Mouse (Mus musculus): Measurements from ENCODE around the gene Npepps.
"Not testable (repeated sequence)": the region's sequence is repeated elsewhere in the genome, so short reads cannot be mapped to it uniquely, and the experiment has no call there.

The Npepps gene

DNA sequence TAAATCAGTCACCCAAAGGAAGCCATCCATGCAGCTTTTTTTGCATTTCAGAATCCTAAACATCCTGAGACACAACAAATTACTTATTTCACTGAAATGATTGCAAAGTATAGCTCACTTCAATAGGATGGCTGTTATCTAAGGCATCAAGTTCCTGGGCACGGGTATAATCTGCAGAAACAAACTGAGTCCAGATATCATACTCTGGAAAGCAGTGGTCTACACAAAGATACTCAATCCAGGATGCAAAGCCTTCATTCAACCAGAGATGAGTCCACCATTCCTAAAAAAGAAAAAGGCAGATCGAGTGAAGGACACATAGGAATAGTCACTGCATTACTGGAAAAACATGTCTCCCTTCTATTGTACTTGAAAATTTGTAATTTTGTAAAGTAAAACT is 42.5 kb downstream of the Npepps start:
- no peak for DNase-seq (ENCODE audit: low read depth, low spot score)

DNA sequence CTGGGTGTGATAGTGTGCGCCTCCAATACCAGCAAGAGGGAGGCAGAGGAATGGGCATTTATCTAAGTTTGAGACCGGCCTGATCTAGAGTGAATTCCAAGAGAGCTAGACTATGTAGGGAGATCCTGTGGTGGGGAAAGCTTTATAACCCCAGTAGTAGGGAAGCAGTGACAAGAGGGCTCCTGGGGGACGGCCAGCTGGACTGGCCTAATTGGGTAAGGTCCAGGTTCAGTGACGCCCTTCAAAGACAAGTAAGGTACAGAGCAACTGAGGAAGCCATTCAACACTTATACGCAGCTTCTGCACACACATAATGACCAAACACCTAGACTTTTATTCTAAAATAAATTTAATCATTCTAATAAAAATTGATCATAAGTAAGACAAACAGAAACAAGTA is 48.0 kb downstream of the Npepps start:
- no peak for DNase-seq (ENCODE audit: low read depth, low spot score)

DNA sequence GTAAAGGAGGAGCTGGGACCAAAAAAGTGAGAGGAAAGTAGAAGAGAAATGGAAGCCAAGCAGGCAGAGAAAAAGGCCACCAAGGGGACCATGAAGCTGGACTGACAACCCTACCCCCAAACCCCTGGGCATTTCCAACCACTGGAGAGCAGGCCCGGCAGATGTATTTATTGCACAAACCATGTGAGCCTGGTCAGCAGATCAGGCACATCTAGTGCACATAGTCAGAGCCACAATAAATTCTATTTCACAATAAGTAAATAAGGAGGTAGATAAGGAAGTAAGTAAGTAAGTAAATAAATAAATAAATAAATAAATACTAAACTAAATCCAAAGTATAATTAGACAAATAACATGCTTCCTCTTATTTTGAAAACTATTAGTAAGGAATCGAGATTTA is 51.0 kb downstream of the Npepps start:
- no peak for DNase-seq (ENCODE audit: low read depth, low spot score)

DNA sequence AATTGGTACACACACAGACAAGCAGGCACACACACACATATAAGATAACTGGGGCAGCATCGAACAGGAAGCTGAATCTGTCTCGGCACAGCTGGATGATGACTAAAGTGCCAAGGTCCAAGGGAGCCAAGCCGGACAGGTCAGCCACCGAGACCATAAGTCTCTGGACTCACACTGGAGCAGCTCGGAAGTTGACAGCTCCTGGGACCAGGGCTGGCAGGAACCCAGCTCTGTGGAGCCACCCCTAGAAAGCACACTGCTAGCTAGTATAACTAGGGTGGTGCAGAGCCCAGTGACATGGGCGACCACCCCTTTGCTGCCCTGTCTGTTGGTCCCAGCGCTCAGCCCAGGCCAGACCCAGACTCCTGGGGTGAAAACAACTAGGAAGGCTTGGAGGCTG is 51.5 kb downstream of the Npepps start:
- no peak for DNase-seq (ENCODE audit: low read depth, low spot score)

DNA sequence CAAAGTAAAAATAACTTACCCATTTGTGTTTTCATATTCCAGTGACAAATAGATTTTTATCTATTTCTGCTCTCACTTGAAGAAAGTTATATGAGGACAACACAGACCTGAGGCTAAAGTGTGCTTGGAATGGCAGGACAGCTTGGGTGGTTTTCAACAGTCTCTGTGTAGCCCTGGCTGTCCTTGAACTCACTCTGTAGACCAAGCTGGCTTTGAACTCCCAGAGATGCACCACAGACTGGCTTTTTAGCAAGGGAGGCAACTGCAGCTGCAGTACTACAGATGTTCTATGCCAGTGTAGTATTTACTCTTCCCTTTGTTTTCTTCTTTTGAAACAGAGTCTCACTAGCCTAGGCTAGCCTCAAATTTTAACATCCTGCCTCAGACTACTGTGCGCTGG is 54.3 kb downstream of the Npepps start:
- no peak for DNase-seq (ENCODE audit: low read depth, low spot score)

DNA sequence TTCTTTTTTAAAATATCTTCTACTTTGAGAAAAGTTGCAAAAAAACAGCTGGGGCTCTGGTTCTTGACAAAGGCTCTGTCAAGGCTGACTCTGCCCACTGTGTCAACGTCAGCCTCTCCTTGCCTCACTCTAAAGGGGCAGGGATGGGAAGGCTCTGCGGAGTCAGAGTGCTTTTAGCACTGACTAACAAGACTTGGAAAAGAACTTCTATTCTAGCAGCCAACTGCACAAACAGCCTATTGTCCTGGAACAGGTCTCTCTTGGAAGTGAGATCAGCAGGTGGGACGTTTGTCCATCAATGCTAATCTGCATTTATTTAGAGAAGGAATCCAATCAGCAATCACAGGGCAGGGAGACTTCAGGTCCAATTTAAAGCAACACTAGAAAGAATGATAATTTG is 57.0 kb downstream of the Npepps start:
- no peak for DNase-seq (ENCODE audit: low read depth, low spot score)

DNA sequence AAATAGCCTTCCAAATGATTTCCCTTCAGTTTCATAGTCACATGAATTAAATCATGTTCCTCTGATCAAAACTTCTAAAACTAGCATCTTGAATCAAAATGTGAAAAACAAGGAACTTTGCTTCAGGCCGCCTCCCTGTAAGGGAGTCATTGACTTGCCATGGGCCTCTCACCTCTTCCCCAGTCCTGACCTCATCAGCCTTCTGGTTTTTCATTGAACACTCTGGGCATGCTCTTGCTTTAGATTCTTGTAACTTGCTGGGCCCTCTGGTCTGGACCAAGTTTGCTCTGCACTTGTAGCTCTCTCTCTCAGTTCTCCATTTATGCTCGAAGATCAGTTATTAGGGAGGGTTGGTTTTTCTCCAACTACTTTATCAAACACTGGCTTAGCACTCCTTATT is 58.8 kb downstream of the Npepps start:
- DNase-seq (ENCODE audit: low read depth, low spot score), result no peak

DNA sequence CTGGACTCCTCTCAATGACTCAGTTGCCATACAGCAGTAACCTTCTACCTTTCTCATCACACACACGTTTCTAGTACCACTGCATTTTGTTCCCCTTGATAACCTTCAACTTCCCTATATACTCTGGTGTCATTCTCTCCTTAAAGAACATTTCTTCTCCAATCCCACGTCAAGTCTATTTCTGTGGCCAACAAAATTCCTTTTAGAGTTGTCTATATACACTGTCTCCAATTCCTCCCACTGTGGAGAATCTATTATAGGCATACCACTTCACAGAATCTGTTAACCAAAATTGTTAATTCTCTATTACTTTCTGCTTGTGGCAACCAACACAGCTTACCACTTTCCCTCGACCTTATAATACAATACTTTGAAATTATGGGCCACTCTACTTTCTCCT is 60.2 kb downstream of the Npepps start:
- DNase-seq (ENCODE audit: low read depth, low spot score), result no peak

DNA sequence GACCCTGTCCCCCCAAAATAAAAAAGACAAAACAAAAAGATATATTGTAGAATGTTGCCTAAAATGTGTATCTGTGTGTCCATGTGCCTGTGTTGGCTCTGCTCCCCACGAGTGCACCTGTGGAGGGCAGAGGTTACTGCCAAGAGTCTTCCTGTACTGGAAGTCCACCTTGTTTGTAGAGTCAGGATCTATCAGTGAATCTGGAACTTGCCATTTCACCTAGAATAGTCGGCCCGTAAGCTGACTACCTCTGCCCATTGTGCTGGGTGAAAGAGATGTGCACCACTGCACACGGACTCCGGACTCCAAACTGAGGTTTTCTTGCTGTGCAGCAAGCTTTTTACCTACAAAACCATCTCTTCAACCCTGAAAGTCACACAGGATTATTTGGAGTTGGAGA is 66.0 kb downstream of the Npepps start:
- DNase-seq (ENCODE audit: low read depth, low spot score), result no peak

DNA sequence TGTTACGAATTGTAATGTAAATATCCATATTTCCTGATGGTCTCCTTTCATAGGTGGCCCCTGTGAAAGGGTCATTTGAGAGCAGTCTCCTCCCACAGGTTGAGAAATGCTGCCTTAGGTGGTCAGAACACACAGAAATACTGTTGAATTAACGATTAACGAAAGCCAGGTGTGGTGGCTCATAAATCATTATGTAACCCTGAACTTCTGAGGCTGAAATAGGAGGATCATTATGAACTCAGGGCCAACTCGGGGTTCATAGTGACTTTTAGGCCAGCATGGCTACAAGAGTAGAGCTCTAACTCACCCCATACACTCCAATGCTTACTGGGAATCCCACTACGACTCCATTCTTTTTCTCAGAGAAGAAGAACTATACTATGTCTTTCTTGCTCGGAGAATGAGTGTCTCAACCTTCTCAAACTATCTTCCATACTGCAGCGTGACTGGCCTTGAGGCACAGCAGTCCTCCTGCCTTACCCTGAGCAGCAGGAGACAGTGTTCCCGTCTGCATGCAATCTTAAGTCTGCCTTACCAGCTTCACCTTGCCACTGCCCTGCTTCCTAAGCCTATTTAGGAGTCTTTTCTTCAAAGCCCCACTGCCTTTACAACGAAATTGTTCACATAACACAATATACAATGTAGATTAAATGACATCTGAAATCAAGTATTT is 69.6 kb downstream of the Npepps start:
- DNase-seq (ENCODE audit: low read depth, low spot score), result no peak

DNA sequence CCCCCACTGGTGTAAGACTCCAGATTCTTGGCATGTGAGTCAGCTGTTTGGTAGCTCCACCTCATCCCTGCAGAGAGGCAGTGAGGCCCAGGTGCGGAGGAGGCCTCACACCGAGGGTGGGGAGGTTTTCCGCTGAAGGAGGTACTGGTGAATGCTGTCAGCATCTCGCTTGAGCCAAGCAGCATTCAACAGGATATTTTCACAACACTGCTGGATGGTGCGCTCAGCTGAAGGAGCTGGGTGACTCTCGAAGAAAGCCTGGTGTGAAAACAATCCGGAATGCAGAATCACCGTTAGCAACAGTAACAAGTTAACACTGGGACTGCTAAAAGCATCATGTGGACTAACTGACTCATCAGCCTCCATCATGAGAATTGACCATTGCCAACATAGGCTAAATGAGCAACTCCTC is 73.4 kb downstream of the Npepps start:
- DNase-seq (ENCODE audit: low read depth, low spot score), result no peak

DNA sequence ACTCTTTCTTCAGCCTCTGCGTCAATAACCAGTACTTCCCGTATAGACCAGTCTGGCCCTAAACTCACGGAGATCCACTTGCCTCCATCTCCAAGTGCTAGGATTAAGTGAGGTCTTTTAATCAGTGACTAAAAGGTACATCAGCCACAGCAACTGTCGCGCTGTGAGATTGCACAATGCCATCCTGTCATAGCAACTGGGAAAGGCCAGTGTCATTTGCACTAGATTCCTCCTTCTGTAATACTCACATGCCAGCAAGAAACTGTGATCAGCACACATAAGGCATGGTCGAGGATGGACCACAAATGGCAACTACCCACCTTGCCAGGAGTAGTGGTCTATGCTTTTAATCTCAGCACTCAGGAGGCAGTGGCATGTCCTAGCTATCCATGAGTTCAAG is 80.9 kb downstream of the Npepps start:
- DNase-seq (ENCODE audit: low read depth, low spot score), result no peak

DNA sequence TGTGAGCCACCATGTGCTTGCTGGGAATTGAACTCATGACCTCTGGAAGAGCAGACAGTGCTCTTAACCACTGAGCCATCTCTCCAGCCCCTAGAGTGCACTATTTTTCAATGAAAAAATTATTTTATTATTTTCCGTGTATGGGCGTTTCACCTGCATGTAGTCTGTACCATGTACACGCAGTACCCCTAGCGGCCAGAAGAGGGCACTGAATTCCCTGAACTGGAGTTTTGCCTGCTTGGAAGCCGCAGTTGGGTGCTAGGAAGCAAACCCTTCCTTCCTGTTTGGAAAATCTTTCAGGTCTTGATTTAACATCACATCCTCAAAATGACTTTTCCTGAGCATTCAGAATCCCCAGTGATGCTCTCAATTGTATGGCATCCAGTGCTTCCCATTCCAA is 81.8 kb downstream of the Npepps start:
- DNase-seq (ENCODE audit: low read depth, low spot score), result peak; percentile 30

DNA sequence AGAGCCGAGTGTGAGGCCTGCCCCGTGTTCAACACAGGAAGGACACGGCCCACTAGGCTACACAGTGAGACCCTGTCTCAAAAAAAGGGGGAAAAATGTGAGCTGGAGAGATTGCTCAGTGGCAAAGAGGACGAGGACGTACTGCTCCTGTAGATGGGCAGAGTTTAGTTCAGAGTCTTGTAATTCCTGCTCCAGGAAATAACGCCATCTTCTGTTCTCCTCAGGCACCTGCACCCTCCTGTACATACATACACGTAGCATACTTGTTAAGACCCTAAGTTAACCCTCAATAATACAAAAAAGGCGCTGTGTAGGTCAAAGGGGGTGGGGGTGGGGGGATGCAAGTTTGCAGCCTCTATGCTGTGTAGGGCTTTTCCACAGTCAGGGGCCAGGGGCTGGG is 83.4 kb downstream of the Npepps start:
- DNase-seq (ENCODE audit: low read depth, low spot score), result no peak

DNA sequence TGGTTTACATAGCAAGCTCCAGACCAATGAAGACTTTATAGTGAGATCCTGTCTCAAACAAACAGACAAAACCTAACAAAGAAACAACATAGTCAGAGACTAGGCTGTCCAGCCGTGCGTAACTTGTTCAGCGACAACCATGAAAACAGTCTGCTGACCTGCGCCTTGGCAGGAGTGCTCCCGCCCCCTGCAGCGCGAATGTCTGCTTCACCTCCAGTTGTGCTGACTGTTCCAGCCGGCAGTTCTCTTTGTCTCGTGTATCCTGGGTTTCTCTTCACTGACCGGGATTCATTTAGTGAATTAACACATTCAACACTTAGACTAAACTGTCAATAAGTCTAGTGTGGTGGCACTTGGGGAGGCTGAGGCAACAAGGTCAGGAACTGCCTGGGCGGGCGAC is 83.9 kb downstream of the Npepps start:
- no peak for DNase-seq (ENCODE audit: low read depth, low spot score)

DNA sequence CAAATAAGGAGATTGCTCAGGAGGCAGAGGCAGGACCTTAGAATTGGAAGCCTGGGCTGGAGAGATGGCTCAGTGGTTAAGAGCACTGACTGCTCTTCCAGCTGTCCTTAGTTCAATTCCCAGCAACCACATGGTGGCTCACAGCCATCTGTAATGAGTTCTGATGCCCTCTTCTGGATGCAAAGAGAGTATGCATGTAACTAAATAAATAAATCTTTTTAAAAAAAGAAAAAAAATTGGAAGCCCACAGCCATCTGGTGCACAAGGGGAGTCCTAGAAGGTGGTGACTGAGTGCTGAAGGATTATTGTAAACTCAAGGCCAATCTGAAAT is 87.9 kb downstream of the Npepps start:
- DNase-seq (ENCODE audit: low read depth, low spot score), result no peak

DNA sequence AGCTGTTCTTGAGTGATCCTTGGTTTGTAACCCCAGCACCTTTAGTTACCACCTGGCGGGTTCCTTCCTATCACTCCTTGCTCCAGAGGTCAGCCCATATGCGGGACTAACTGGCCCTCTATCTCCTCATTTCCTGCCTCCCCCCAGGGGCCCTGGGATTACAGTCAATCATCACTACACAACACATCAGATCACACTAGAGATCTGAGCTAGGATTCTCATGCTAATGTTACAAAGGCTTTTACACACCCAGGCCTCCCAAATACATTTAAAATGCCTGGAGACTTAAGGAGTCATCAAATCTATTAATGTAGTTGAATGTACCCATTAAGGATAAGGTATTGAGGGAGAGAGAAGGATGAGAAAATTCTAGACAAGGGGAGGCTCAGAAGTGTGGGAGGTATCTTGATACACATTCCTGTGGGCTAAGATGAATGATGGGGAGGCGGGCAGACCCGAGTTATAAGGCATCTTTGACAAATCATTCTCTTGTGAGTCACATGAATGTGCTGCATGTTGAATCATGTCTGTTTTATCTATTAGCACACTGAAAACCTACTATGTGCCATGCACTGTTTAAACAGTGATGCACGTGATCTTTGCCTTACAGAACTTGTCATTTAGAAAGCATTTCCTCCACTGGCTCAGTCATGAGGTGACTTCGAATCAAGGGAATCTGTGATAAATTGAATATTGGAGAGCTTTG is 88.4 kb downstream of the Npepps start:
- DNase-seq (ENCODE audit: low read depth, low spot score), result no peak

DNA sequence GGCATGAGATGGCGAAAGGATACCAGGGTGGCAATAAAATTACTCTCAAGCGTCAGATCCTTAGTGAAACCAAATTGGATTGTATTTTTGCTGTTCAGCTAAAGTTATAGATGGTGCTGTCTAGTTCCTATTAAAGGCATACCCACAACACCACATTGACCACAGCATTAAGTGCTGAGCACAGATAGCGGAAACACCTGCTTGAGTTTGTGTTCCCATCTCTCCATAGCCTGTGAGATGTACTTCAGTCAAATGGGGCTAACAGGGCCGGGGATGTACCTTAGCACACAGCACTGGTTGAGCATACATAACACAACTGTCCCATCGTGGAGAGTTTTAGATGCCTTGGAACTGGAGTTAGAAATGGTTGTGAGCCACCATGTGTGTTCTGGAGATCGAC is 89.4 kb downstream of the Npepps start:
- DNase-seq (ENCODE audit: low read depth, low spot score), result no peak

DNA sequence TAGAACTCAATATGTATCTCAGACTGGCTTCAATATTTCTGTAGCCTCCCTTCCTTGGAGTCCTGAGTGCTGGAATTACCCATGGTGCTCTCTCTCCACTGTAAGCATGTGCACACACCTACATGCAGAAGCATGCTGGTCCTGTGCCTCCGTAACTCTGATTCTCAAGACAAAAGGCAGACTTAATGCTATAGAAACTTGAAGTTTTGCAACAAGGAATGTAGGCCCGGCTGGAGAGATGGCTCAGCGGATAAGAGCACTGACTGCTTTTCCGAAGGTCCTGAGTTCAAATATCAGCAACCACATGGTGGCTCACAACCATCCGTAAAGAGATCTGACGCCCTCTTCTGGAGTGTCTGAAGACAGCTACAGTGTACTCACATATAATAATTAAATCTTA is 90.8 kb downstream of the Npepps start:
- not testable (repeated sequence) for DNase-seq (ENCODE audit: low read depth, low spot score)

DNA sequence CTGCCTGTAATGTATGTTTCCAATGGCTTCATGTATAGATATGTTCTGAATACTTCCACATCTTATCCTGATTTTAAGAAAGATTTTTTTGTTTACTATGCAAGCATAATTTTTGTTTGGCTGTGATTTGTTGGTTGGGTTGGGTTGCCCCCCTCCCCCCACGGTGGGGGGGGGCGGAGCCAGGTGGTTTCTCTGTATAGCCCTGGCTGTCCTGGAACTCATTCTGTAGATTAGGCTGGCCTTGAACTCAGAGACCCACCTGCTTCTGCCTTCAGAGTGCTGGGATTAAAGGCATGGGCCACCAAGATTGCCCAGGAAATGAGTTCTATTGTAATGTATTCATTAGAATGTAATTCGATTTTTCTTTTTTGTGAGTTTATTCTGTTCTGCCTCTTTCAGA is 91.2 kb downstream of the Npepps start:
- no peak for DNase-seq (ENCODE audit: low read depth, low spot score)

DNA sequence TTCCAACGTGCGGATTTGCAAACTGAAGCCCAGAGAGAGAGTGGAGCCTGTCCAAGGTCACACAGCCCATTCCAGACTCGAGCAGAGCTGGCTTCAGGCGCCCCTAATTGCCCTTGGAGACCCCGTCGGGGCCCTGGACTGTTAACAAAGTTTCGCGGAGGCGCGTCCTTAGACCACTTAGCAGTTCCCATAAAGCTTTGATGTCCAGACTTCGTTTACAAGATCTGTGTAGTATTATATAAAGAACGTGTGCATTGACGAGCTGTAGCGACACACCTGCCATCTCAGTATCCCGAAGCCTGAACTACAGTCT is 91.8 kb downstream of the Npepps start:
- no peak for DNase-seq (ENCODE audit: low read depth, low spot score)

DNA sequence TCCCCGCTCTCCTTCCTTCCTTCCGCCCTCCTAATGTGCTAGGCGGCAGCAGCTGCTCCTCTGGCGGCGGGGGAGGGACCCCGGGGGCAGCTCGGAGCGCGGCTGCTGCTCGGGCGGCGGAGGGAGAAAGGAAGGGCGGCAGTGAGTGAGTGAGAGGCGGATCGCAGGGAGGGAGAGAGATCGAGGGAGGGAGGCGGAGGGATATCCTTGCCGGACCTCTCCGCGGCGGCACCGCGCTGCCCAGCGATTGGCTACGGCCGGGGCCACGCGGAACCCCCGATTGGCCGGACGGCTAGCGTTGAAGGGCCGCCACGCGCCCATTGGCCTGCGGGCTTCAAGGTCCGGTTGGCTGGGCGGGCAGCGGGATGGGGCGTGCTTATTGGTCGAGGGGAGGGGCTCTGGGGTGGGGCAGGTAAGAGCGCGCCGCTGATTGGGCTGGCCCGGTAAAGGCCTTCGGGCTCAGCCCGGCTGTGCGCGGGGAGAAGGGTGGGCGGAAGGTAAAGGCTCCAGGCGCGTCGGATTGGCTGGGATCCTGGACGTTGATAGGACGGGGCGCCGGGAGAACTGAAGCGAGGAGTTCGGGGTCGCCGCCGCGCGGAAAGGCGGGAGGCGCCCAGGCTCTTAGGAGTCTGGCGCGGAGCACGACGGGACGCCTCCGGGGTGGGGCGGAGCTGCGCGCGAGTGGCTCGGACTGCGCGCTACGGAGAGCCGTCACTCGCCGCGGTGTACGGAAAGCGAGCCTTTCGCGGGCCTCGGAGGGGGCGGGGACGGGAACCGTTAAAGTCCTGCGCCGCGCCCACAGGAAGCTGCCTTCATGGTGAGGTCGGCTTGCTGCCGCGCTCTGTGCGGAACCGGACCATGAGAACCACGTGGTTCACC is 92.4 kb downstream of the Npepps start, which contains the start of gene Kpnb1:
TSS of gene Kpnb1 (minus strand) at position 118 of the 879 bp plus-strand sequence.
- DNase-seq (ENCODE audit: low read depth, low spot score), result peak; percentile 99

Measured in embryo, embryonic 11.5 days (tissue).